Mouse (Mus musculus): Measurements from ENCODE around the gene Cacng3.

GRCm38 (mm10) chr7:122779601-122780000, 109.3 kb downstream of the Cacng3 start:
- TF ChIP-seq POLR2A (IDR thresholded peaks at IDR 0.05; ENCODE audit: borderline replicate concordance, control insufficient read depth, low read depth, low read length) (no peak), CTCF (IDR thresholded peaks at IDR 0.05; ENCODE audit: control insufficient read depth, insufficient read depth, low read length) (no peak)
